Mouse (Mus musculus) ES-E14 (cell line): ENCODE results near the gene Map10. TPM values are rescaled to one million over a fixed set of nuclear protein-coding genes. Genes with fewer than 3 reads are reported as not detected.

Experiments used
- DNase-seq: peaks from one replicate; pipeline ENCODE4 v3.0.0-alpha.2; 2013; ENCODE audit warnings: low read depth, low spot score
- H3K27ac ChIP-seq: 2 replicates; pipeline ENCODE4 v1.5.1; 2012; ENCODE audit warnings: low read depth, mild to moderate bottlenecking, low read length, moderate library complexity, mixed read lengths; ENCODE audit not compliant: poor library complexity, insufficient read depth, severe bottlenecking
- H3K36me3 ChIP-seq: 2 replicates; pipeline ENCODE4 v1.6.1; 2012; ENCODE audit warnings: mild to moderate bottlenecking, low read length, moderate library complexity, mixed read lengths; ENCODE audit not compliant: control insufficient read depth, poor library complexity, insufficient read depth, severe bottlenecking
- H3K4me1 ChIP-seq, 2 experiments: fragments of 150-350 bp in 1 of 2; sonication (generic) in 1 of 2; 2 replicates each; pipeline ENCODE4 v1.6.1; 2012; ENCODE audit warnings: low read length in 2 of 2, mild to moderate bottlenecking in 1 of 2, mixed read lengths in 1 of 2; ENCODE audit not compliant: control insufficient read depth in 2 of 2, insufficient read depth in 2 of 2, poor library complexity in 1 of 2
- H3K4me3 ChIP-seq, 2 experiments: fragments of 150-350 bp in 1 of 2; sonication (generic) in 1 of 2; 2 replicates each; pipeline ENCODE4 v1.5.1; 2012; ENCODE audit warnings: low read length in 2 of 2, low read depth in 1 of 2, mild to moderate bottlenecking in 1 of 2, mixed read lengths in 1 of 2; ENCODE audit not compliant: insufficient read depth in 1 of 2, poor library complexity in 1 of 2, severe bottlenecking in 1 of 2
- H3K9ac ChIP-seq: 2 replicates; pipeline ENCODE4 v1.6.1; 2012; ENCODE audit warnings: low read depth, mild to moderate bottlenecking, low read length, mixed read lengths; ENCODE audit not compliant: poor library complexity, insufficient read depth, severe bottlenecking
- H3K9me3 ChIP-seq: fragments of 150-350 bp; sonication (generic); 2 replicates; pipeline ENCODE4 v1.6.1; 2012; ENCODE audit warnings: low read depth, mild to moderate bottlenecking, low read length; ENCODE audit not compliant: control insufficient read depth, insufficient read depth
- CHD2 ChIP-seq: IDR thresholded peaks from 2 replicates; pipeline ENCODE4 v1.6.1; 2014; ENCODE audit warnings: mild to moderate bottlenecking, low read depth, low read length, inconsistent platforms
- HCFC1 ChIP-seq: IDR thresholded peaks from 2 replicates; pipeline ENCODE4 v1.6.1; 2012; ENCODE audit warnings: low read length, inconsistent platforms, borderline replicate concordance; ENCODE audit not compliant: insufficient read depth
- MAFK ChIP-seq: IDR thresholded peaks from 2 replicates; pipeline ENCODE4 v1.6.1; 2014; ENCODE audit warnings: mild to moderate bottlenecking, low read depth, low read length, inconsistent platforms; ENCODE audit not compliant: insufficient read depth
- ZC3H11A ChIP-seq: IDR thresholded peaks from 2 replicates; pipeline ENCODE4 v1.6.1; 2012; ENCODE audit warnings: low read depth, mild to moderate bottlenecking, inconsistent platforms, low read length, borderline replicate concordance
- ZNF384 ChIP-seq: IDR thresholded peaks from 2 replicates; pipeline ENCODE4 v1.6.1; 2012; ENCODE audit warnings: low read depth, low read length, inconsistent platforms
- in situ Hi-C, 2 experiments: fragments of 600-800 bp; cut with MboI; formaldehyde crosslinking; loops; one replicate each; pipeline ENCODE4 v1.15.1; 2025; ENCODE audit warnings: low sequenced_read_pairs in 2 of 2, inconsistent platforms in 1 of 2; ENCODE audit not compliant: unreplicated experiment in 2 of 2
- total RNA-seq: library from RNA; depleted of rRNA; stranded (reverse); fragments of 300-350 nt; gene quantifications from 2 replicates; pipeline ENCODE4 v1.2.3, GENCODE M21; 2012

Map10 gene
- total RNA-seq, 1 experiment: 6.4 TPM

GRCm38 (mm10) chr8:125665876-125666186 lies 3.8 kb upstream of the Map10 start:
- no peak overlapping the region for H3K27ac ChIP-seq
- no peaks in the 10 kb centered on the region; the same call in 1 of the 2 replicates for H3K36me3 ChIP-seq
- peaks cover 9 to 26% of the 10 kb centered on the region in 2 experiments for H3K4me1 ChIP-seq
- in situ Hi-C loops: no loop called here
- TF ChIP-seq MAFK (peak; percentile 50; the same call in 1 of the 2 replicates), HCFC1 (no peak), ZNF384 (no peak), ZC3H11A (no peak)
- H3K4me3 ChIP-seq: no peak overlapping the region
- peak; percentile 51 for DNase-seq
- H3K9me3 ChIP-seq: no peaks in the 10 kb centered on the region
- no peak overlapping the region for H3K9ac ChIP-seq

GRCm38 (mm10) chr8:125666201-125666600 lies 3.4 kb upstream of the Map10 start:
- Histone ChIP-seq H3K36me3 (no peaks in the 10 kb centered on the region; the same call in 1 of the 2 replicates), H3K4me1 (peaks cover 9 to 26% of the 10 kb centered on the region in 2 experiments), H3K4me3 (no peak overlapping the region), H3K27ac (no peak overlapping the region), H3K9me3 (no peaks in the 10 kb centered on the region), H3K9ac (no peak overlapping the region)
- in situ Hi-C loops: no loop called here
- TF ChIP-seq ZC3H11A: no peak
- no peak for TF ChIP-seq ZNF384
- no peak for TF ChIP-seq HCFC1
- TF ChIP-seq CHD2: no peak
- TF ChIP-seq MAFK: no peak
- DNase-seq: peak; percentile 36

- no peak for DNase-seq
- no peaks in the 10 kb centered on the region; the same call in 1 of the 2 replicates for H3K36me3 ChIP-seq
- in situ Hi-C loops: no loop called here
These were observed 2.4 kb upstream of the Map10 start for GRCm38 (mm10) chr8:125667248-125667647.

GRCm38 (mm10) chr8:125669159-125669699 lies 389 bp upstream of the Map10 start:
- Histone ChIP-seq H3K27ac (peak overlapping the region; percentile 15; the same call in 1 of the 2 replicates), H3K4me1 (peaks cover 9 to 18% of the 10 kb centered on the region in 2 experiments), H3K9me3 (no peaks in the 10 kb centered on the region), H3K36me3 (no peaks in the 10 kb centered on the region; the same call in 1 of the 2 replicates), H3K4me3 (peak overlapping the region; percentile 29 to 48; a peak in 3 of 4 replicates), H3K9ac (peak overlapping the region; percentile 65)
- no peak for TF ChIP-seq ZC3H11A
- no peak for TF ChIP-seq HCFC1
- no peak for TF ChIP-seq ZNF384
- in situ Hi-C loops: no loop called here
- no peak for DNase-seq

More at GRCm38 (mm10) chr8:125667248-125667647, 2.4 kb upstream of the Map10 start:
- no peak overlapping the region for H3K4me3 ChIP-seq
- TF ChIP-seq CHD2 (no peak), ZNF384 (no peak), HCFC1 (no peak), MAFK (no peak), ZC3H11A (no peak)
- H3K9me3 ChIP-seq: no peaks in the 10 kb centered on the region
- H3K9ac ChIP-seq: no peak overlapping the region
- no peak overlapping the region for H3K27ac ChIP-seq
- H3K4me1 ChIP-seq: peaks cover 9 to 26% of the 10 kb centered on the region in 2 experiments

- Histone ChIP-seq H3K9ac (peak overlapping the region; percentile 83), H3K4me1 (peaks cover 8 to 9% of the 10 kb centered on the region in 2 experiments; a peak in 3 of 4 replicates), H3K27ac (no peak overlapping the region), H3K4me3 (peak overlapping the region; percentile 65 to 84), H3K9me3 (no peaks in the 10 kb centered on the region), H3K36me3 (no peaks in the 10 kb centered on the region; the same call in 1 of the 2 replicates)
- in situ Hi-C loops: no loop called here
- DNase-seq: no peak
- TF ChIP-seq HCFC1: no peak
- TF ChIP-seq ZNF384: no peak
- no peak for TF ChIP-seq CHD2
- TF ChIP-seq ZC3H11A: no peak
These were observed 802 bp downstream of the Map10 start for GRCm38 (mm10) chr8:125670420-125670819.
